Mouse (Mus musculus) embryonic facial prominence, embryonic 12.5 days (tissue): ENCODE measurements at regions not wholly inside any gene's neighbourhood (a gene's known extent, or its start where the extent isn't known, plus 50 kb on each side); places are given as distances from the start of the nearest gene placed in this dataset.

Source experiments
- ATAC-seq: fragments of 200-750 bp; cut with Nextera tagmentation; 2 replicates; pipeline ENCODE4 v1.8.0; 2017; ENCODE audit not compliant: insufficient number of reproducible peaks, insufficient read depth, low FRiP score, low TSS enrichment
- H3K27ac ChIP-seq: fragments of 300-500 bp; sonication (generic); 2 replicates; pipeline ENCODE4 v1.5.1; 2016; ENCODE audit warnings: mild to moderate bottlenecking
- H3K27me3 ChIP-seq: fragments of 300-500 bp; sonication (generic); 2 replicates; pipeline ENCODE4 v1.6.1; 2016; ENCODE audit warnings: mild to moderate bottlenecking, moderate library complexity
- H3K36me3 ChIP-seq: fragments of 300-500 bp; sonication (generic); 2 replicates; pipeline ENCODE4 v1.6.1; 2016; ENCODE audit warnings: mild to moderate bottlenecking
- H3K4me1 ChIP-seq: fragments of 300-500 bp; sonication (generic); 2 replicates; pipeline ENCODE4 v1.6.1; 2016
- H3K4me2 ChIP-seq: fragments of 300-500 bp; sonication (generic); replicated peaks from 2 replicates; pipeline ENCODE4 v1.6.1; 2016; ENCODE audit warnings: mild to moderate bottlenecking, moderate library complexity
- H3K4me3 ChIP-seq: fragments of 300-500 bp; sonication (generic); 2 replicates; pipeline ENCODE4 v1.5.1; 2016; ENCODE audit warnings: mild to moderate bottlenecking
- H3K9ac ChIP-seq: fragments of 300-500 bp; sonication (generic); 2 replicates; pipeline ENCODE4 v1.6.1; 2016; ENCODE audit warnings: mild to moderate bottlenecking, moderate library complexity
- H3K9me3 ChIP-seq: fragments of 300-500 bp; sonication (generic); 2 replicates; pipeline ENCODE4 v1.6.1; 2016; ENCODE audit warnings: mild to moderate bottlenecking, moderate library complexity
- WGBS: fragments of 180-500 bp; shearing (Covaris S2); methylation state at CpG from one replicate; pipeline ENCODE4 v1.1.7; 2016; 5-methylcytosine and 5-hydroxymethylcytosine counted together

GRCm38 (mm10) chr4:53341181-53341580, 99.0 kb upstream of the Slc44a1 start:
- Histone ChIP-seq H3K9me3 (0 out of 2 replicates have a peak, but pooled peaks cover 4% of the 10 kb centered on the region), H3K4me1 (no peaks in the 10 kb centered on the region), H3K9ac (no peak overlapping the region), H3K27ac (no peak overlapping the region), H3K4me3 (no peak overlapping the region), H3K27me3 (no peaks in the 10 kb centered on the region), H3K4me2 (no peak overlapping the region), H3K36me3 (no peaks in the 10 kb centered on the region)
- no peak for ATAC-seq
- 91% methylated on average over 4 of the region's 4 CpGs for WGBS

- WGBS: 87% methylated on average over 13 of the region's 14 CpGs
- Histone ChIP-seq H3K27ac (no peak overlapping the region), H3K9ac (no peak overlapping the region), H3K27me3 (no peaks in the 10 kb centered on the region), H3K36me3 (no peaks in the 10 kb centered on the region), H3K4me1 (no peaks in the 10 kb centered on the region), H3K4me2 (no peak overlapping the region), H3K9me3 (0 out of 2 replicates have a peak, but pooled peaks cover 4% of the 10 kb centered on the region), H3K4me3 (no peak overlapping the region)
- ATAC-seq: no peak
These were observed 100.1 kb upstream of the Slc44a1 start for GRCm38 (mm10) chr4:53340021-53340667.

- ATAC-seq: no peak
- Histone ChIP-seq H3K27me3 (no peaks in the 10 kb centered on the region), H3K9me3 (0 out of 2 replicates have a peak, but pooled peaks cover 4% of the 10 kb centered on the region), H3K36me3 (no peaks in the 10 kb centered on the region), H3K4me2 (no peak overlapping the region), H3K4me1 (no peaks in the 10 kb centered on the region), H3K9ac (no peak overlapping the region), H3K4me3 (no peak overlapping the region), H3K27ac (no peak overlapping the region)
- WGBS: 47% methylated on average over 12 of the region's 12 CpGs
These were observed 100.8 kb upstream of the Slc44a1 start for GRCm38 (mm10) chr4:53339125-53340020.

GRCm38 (mm10) chr4:53338479-53338878, 101.7 kb upstream of the Slc44a1 start:
- Histone ChIP-seq H3K9me3 (0 out of 2 replicates have a peak, but pooled peaks cover 4% of the 10 kb centered on the region), H3K9ac (no peak overlapping the region), H3K4me1 (no peaks in the 10 kb centered on the region), H3K27me3 (no peaks in the 10 kb centered on the region), H3K4me3 (no peak overlapping the region), H3K4me2 (no peak overlapping the region), H3K36me3 (no peaks in the 10 kb centered on the region), H3K27ac (no peak overlapping the region)
- 72% methylated on average over 4 of the region's 4 CpGs for WGBS
- ATAC-seq: no peak

- WGBS: 21% methylated on average over 8 of the region's 8 CpGs
- H3K9ac ChIP-seq: no peak overlapping the region
- no peaks in the 10 kb centered on the region for H3K36me3 ChIP-seq
- H3K27ac ChIP-seq: no peak overlapping the region
- H3K9me3 ChIP-seq: 0 out of 2 replicates have a peak, but pooled peaks cover 4% of the 10 kb centered on the region
- no peak for ATAC-seq
- no peaks in the 10 kb centered on the region for H3K4me1 ChIP-seq
- H3K4me2 ChIP-seq: no peak overlapping the region
- no peaks in the 10 kb centered on the region for H3K27me3 ChIP-seq
- no peak overlapping the region for H3K4me3 ChIP-seq
These were observed 102.4 kb upstream of the Slc44a1 start for GRCm38 (mm10) chr4:53337784-53338183.

GRCm38 (mm10) chr4:53327382-53328165, 112.6 kb upstream of the Slc44a1 start:
- Histone ChIP-seq H3K4me1 (peaks cover 7% of the 10 kb centered on the region; the same call in 1 of the 2 replicates), H3K9ac (no peak overlapping the region), H3K27me3 (no peaks in the 10 kb centered on the region), H3K9me3 (no peaks in the 10 kb centered on the region), H3K27ac (0 out of 2 replicates have a peak overlapping the region, but pooled peaks have one; percentile 23), H3K4me3 (no peak overlapping the region), H3K4me2 (no peak overlapping the region), H3K36me3 (no peaks in the 10 kb centered on the region)
- ATAC-seq: no peak
- 65% methylated on average over 7 of the region's 7 CpGs for WGBS

- Histone ChIP-seq H3K4me1 (peaks cover 7% of the 10 kb centered on the region; the same call in 1 of the 2 replicates), H3K27ac (no peak overlapping the region), H3K9me3 (no peaks in the 10 kb centered on the region), H3K27me3 (no peaks in the 10 kb centered on the region), H3K9ac (no peak overlapping the region), H3K36me3 (no peaks in the 10 kb centered on the region), H3K4me3 (no peak overlapping the region), H3K4me2 (no peak overlapping the region)
- WGBS: 74% methylated on average over 4 of the region's 4 CpGs
- ATAC-seq: no peak
These were observed 116.4 kb upstream of the Slc44a1 start for GRCm38 (mm10) chr4:53323838-53324237.

- Histone ChIP-seq H3K36me3 (no peaks in the 10 kb centered on the region), H3K4me1 (peaks cover 7% of the 10 kb centered on the region; the same call in 1 of the 2 replicates), H3K9ac (no peak overlapping the region), H3K4me3 (no peak overlapping the region), H3K27me3 (no peaks in the 10 kb centered on the region), H3K27ac (no peak overlapping the region), H3K9me3 (no peaks in the 10 kb centered on the region), H3K4me2 (no peak overlapping the region)
- no peak for ATAC-seq
- WGBS: 63% methylated on average over 3 of the region's 3 CpGs
These were observed 117.0 kb upstream of the Slc44a1 start for GRCm38 (mm10) chr4:53323195-53323594.

GRCm38 (mm10) chr4:53322484-53322883, 117.7 kb upstream of the Slc44a1 start:
- Histone ChIP-seq H3K4me1 (peaks cover 5% of the 10 kb centered on the region; the same call in 1 of the 2 replicates), H3K27ac (no peak overlapping the region), H3K4me3 (no peak overlapping the region), H3K9ac (no peak overlapping the region), H3K27me3 (no peaks in the 10 kb centered on the region), H3K9me3 (no peaks in the 10 kb centered on the region), H3K4me2 (no peak overlapping the region), H3K36me3 (no peaks in the 10 kb centered on the region)
- 81% methylated on average over 5 of the region's 5 CpGs for WGBS
- no peak for ATAC-seq

GRCm38 (mm10) chr4:53320735-53321449, 119.3 kb upstream of the Slc44a1 start:
- ATAC-seq: no peak
- H3K27me3 ChIP-seq: no peaks in the 10 kb centered on the region
- no peaks in the 10 kb centered on the region for H3K9me3 ChIP-seq
- 81% methylated on average over 6 of the region's 6 CpGs for WGBS
- no peak overlapping the region for H3K9ac ChIP-seq
- no peak overlapping the region for H3K4me3 ChIP-seq
- H3K4me2 ChIP-seq: no peak overlapping the region
- no peaks in the 10 kb centered on the region for H3K36me3 ChIP-seq
- peaks cover 7% of the 10 kb centered on the region; the same call in 1 of the 2 replicates for H3K4me1 ChIP-seq
- H3K27ac ChIP-seq: no peak overlapping the region

GRCm38 (mm10) chr4:53319051-53319450, 121.2 kb upstream of the Slc44a1 start:
- 85% methylated on average over 4 of the region's 4 CpGs for WGBS
- Histone ChIP-seq H3K4me2 (no peak overlapping the region), H3K36me3 (no peaks in the 10 kb centered on the region), H3K9me3 (no peaks in the 10 kb centered on the region), H3K27ac (no peak overlapping the region), H3K4me3 (no peak overlapping the region), H3K27me3 (no peaks in the 10 kb centered on the region), H3K4me1 (peaks cover 7% of the 10 kb centered on the region; the same call in 1 of the 2 replicates), H3K9ac (no peak overlapping the region)
- no peak for ATAC-seq
